Mouse (Mus musculus) stomach, postnatal 0 days (tissue): ENCODE data around the gene Tcf7l1. TPM values are rescaled to one million over a fixed set of nuclear protein-coding genes. Genes with fewer than 3 reads are reported as not detected.

Source experiments
- ATAC-seq: fragments of 200-750 bp; cut with Nextera tagmentation; 2 replicates; pipeline ENCODE4 v1.8.0; 2017; ENCODE audit not compliant: low FRiP score, low TSS enrichment
- DNase-seq: peaks from one replicate; pipeline ENCODE4 v3.0.0-alpha.2; 2016; ENCODE audit warnings: low spot score
- H3K27ac ChIP-seq: fragments of 300-500 bp; sonication (generic); replicated peaks from 2 replicates; pipeline ENCODE4 v1.5.1; 2014; ENCODE audit warnings: mild to moderate bottlenecking, control low read depth
- H3K27me3 ChIP-seq: fragments of 300-500 bp; sonication (generic); 2 replicates; pipeline ENCODE4 v1.6.1; 2014; ENCODE audit warnings: low read length; ENCODE audit not compliant: control insufficient read depth, insufficient read depth
- H3K36me3 ChIP-seq: fragments of 300-500 bp; sonication (generic); 2 replicates; pipeline ENCODE4 v1.6.1; 2014; ENCODE audit warnings: low read length, mixed read lengths; ENCODE audit not compliant: control insufficient read depth, insufficient read depth
- H3K4me1 ChIP-seq: fragments of 300-500 bp; sonication (generic); replicated peaks from 2 replicates; pipeline ENCODE4 v1.6.1; 2014; ENCODE audit warnings: antibody characterized with exemption; ENCODE audit not compliant: control insufficient read depth, insufficient read depth
- H3K4me2 ChIP-seq: fragments of 300-500 bp; sonication (generic); replicated peaks from 2 replicates; pipeline ENCODE4 v1.6.1; 2014; ENCODE audit warnings: low read depth, mild to moderate bottlenecking, control low read depth, moderate library complexity
- H3K4me3 ChIP-seq: fragments of 300-500 bp; sonication (generic); 2 replicates; pipeline ENCODE4 v1.5.1; 2014; ENCODE audit warnings: low read depth, low read length, control low read depth
- H3K9ac ChIP-seq: fragments of 300-500 bp; sonication (generic); 2 replicates; pipeline ENCODE4 v1.6.1; 2014; ENCODE audit warnings: mild to moderate bottlenecking, low read length, control low read depth, mixed read lengths
- H3K9me3 ChIP-seq: fragments of 300-500 bp; sonication (generic); 2 replicates; pipeline ENCODE4 v1.6.1; 2016; ENCODE audit warnings: low read length; ENCODE audit not compliant: control insufficient read depth
- CTCF ChIP-seq: IDR thresholded peaks from 2 replicates; pipeline ENCODE4 v1.5.1; 2016; ENCODE audit warnings: antibody characterized with exemption, low read depth, mild to moderate bottlenecking, moderate library complexity
- EP300 ChIP-seq: optimal IDR thresholded peaks from 2 replicates; pipeline ENCODE3; 2016; ENCODE audit warnings: antibody characterized with exemption
- WGBS: fragments of 180-500 bp; shearing (Covaris S2); extraction: QIAGEN DNeasy Blood & Tissue Kit; methylation state at CpG from one replicate; pipeline ENCODE4 v1.1.7; 2014; 5-methylcytosine and 5-hydroxymethylcytosine counted together
- polyA plus RNA-seq: library from polyadenylated mRNA; unstranded; fragments of >200 nt; fragmentation: Nextera tagmentation; extraction: Ambion mirVana; gene quantifications from 2 replicates; pipeline ENCODE4 v1.2.1, GENCODE M21; 2015

The Tcf7l1 gene
- polyA plus RNA-seq, 1 experiment from 2014 or later = 11.1 TPM

DNA sequence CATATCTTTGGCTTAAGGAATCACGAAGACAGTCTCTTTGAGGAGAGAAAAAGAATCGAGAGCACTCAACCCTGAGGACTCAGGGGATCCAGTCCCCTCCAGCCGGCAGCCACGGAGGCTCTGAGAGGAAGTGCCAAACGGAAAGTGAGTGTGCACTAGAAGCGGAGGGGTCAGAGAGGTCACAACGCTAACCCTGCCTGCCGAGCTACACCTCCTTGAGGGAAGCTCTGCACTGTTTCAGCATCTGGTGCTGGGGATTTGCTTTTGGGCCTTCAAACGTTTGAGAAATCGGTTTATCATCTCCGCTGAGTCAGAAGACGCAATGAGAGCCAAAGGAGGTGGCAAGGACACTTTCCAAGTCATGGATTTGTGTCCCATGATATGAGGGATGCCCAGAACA is 53.8 kb downstream of the Tcf7l1 start:
- DNase-seq (no peak), ATAC-seq (no peak)
- Histone ChIP-seq H3K4me1 (0 out of 2 replicates have a peak, but pooled peaks cover 3% of the 10 kb centered on the region), H3K27me3 (no peaks in the 10 kb centered on the region), H3K27ac (no peak overlapping the region), H3K4me2 (no peak overlapping the region), H3K9me3 (no peaks in the 10 kb centered on the region), H3K4me3 (no peak overlapping the region), H3K9ac (no peak overlapping the region), H3K36me3 (no peaks in the 10 kb centered on the region)
- 27% methylated on average over 12 of the region's 12 CpGs for WGBS
- TF ChIP-seq EP300 = no peak
- no peak for TF ChIP-seq CTCF

- Histone ChIP-seq H3K9ac (no peak overlapping the region), H3K4me1 (0 out of 2 replicates have a peak, but pooled peaks cover 3% of the 10 kb centered on the region), H3K4me3 (no peak overlapping the region), H3K27ac (no peak overlapping the region), H3K4me2 (no peak overlapping the region), H3K36me3 (no peaks in the 10 kb centered on the region), H3K9me3 (no peaks in the 10 kb centered on the region), H3K27me3 (no peaks in the 10 kb centered on the region)
- TF ChIP-seq CTCF (no peak), EP300 (no peak)
- peak; percentile 64; the same call in 1 of the 2 replicates for ATAC-seq
- no peak for DNase-seq
- 83% methylated on average over 3 of the region's 3 CpGs for WGBS
These were observed 55.7 kb downstream of the Tcf7l1 start for GRCm38 (mm10) chr6:72733375-72733774.

- H3K27me3 ChIP-seq = no peaks in the 10 kb centered on the region
- DNase-seq (no peak), ATAC-seq (no peak)
- no peak overlapping the region for H3K27ac ChIP-seq
- no peak overlapping the region for H3K4me2 ChIP-seq
- H3K4me1 ChIP-seq = 0 out of 2 replicates have a peak, but pooled peaks cover 1% of the 10 kb centered on the region
- no peak overlapping the region for H3K4me3 ChIP-seq
- H3K9ac ChIP-seq = no peak overlapping the region
- H3K9me3 ChIP-seq = no peaks in the 10 kb centered on the region
- WGBS = 82% methylated on average over 4 of the region's 4 CpGs
- no peak for TF ChIP-seq EP300
- 0 out of 2 replicates have a peak, but pooled peaks have one; percentile 2 for TF ChIP-seq CTCF
- H3K36me3 ChIP-seq = no peaks in the 10 kb centered on the region
These were observed 56.9 kb downstream of the Tcf7l1 start for GRCm38 (mm10) chr6:72732109-72732508.

DNA sequence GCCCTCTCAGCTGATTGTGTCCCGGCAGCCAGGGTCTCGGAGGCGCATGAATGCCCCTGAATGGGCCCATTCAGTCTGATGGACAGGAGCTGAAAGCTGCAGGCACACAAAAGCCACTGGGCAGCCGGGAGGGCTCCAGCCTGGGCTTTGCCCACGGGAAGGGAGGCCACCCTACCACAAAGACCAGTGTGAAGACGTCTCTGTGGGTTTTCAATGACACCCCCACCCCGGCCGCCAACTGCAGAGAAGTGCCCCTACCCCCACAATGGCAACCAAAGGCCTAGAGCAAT is 58.5 kb downstream of the Tcf7l1 start:
- Histone ChIP-seq H3K9ac (no peak overlapping the region), H3K36me3 (no peaks in the 10 kb centered on the region), H3K4me2 (no peak overlapping the region), H3K9me3 (no peaks in the 10 kb centered on the region), H3K4me3 (no peak overlapping the region), H3K27ac (no peak overlapping the region), H3K27me3 (no peaks in the 10 kb centered on the region), H3K4me1 (no peaks in the 10 kb centered on the region)
- DNase-seq (no peak), ATAC-seq (no peak)
- 64% methylated on average over 8 of the region's 8 CpGs for WGBS
- TF ChIP-seq CTCF (no peak), EP300 (no peak)

DNA sequence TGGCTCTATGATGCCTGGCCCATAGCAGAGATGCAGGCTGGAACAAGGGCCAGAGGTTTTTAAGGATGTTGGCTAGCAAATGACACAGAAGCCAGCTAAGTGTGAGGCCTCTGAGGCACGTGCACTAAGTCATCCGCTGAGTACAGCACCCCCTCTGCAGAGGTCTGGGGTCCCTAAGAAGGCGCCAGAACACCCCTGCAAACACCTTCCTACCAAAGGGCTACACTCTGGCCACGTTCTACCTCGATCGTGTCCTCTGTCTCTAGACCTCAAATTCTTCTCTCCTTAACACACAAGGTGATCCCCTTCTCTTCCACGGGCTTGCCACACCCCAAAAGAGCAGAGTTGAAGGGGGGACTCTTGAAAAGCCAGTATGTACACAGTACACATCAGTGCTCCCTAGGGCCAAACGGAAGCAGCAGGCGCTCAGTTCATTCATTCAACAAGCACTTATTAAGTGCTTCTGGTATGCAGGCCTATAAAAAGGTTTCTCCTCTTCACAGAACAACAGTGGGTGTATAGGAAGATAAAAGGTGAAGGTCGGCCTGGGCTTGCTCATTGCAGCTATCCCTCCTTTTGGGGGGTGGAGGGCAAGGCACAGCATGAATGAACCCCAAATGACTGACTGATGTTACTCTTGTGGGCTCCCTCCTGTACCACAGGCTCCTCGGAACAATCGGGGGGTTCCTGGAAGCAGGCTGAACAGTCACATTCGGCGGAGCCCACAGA is 59.1 kb downstream of the Tcf7l1 start:
- Histone ChIP-seq H3K4me3 (no peak overlapping the region), H3K9ac (no peak overlapping the region), H3K27me3 (no peaks in the 10 kb centered on the region), H3K4me2 (no peak overlapping the region), H3K4me1 (no peaks in the 10 kb centered on the region; the same call in 1 of the 2 replicates), H3K9me3 (no peaks in the 10 kb centered on the region), H3K27ac (no peak overlapping the region), H3K36me3 (no peaks in the 10 kb centered on the region)
- ATAC-seq (no peak), DNase-seq (no peak)
- WGBS = 75% methylated on average over 14 of the region's 14 CpGs
- no peak for TF ChIP-seq CTCF
- no peak for TF ChIP-seq EP300

DNA sequence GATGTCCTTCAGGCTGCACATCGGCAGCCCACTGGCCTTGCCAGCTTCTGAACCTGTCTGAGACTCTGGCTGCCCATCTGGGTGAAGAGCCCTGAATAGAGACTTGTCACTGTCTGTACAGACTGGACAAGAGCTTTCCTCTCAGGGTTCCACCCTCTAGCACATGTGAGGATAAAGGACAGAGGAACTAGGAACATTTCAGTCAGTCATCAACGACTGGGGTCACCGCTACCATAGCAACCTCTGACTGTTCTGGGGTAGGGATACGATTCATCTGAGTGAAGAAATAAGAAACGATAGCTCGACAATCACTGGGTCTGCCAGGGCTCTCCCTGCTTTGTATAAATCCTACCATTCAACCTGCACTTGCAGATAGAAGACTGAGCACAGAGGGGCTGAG is 61.2 kb downstream of the Tcf7l1 start:
- Histone ChIP-seq H3K4me2 (no peak overlapping the region), H3K4me3 (no peak overlapping the region), H3K9ac (no peak overlapping the region), H3K27ac (no peak overlapping the region), H3K9me3 (no peaks in the 10 kb centered on the region), H3K27me3 (no peaks in the 10 kb centered on the region), H3K36me3 (no peaks in the 10 kb centered on the region), H3K4me1 (peaks cover 5% of the 10 kb centered on the region; the same call in 1 of the 2 replicates)
- no peak for ATAC-seq
- no peak for DNase-seq
- WGBS = 51% methylated on average over 6 of the region's 6 CpGs
- no peak for TF ChIP-seq EP300
- TF ChIP-seq CTCF = no peak
